In genomic region chr7:112123612-112124011, GRCm38 (mm10) we compare ENCODE assay signal across 30 mouse cellular contexts. TPM values are rescaled to one million over a fixed set of nuclear protein-coding genes. Genes with fewer than 3 reads are reported as not detected.
DNase-seq lines count a peak whose midpoint lies in the region; TF ChIP-seq lines count a peak whose summit lies in the region.
"Had no signal": no experiment of that assay in that cellular context is flagged by ENCODE, and none has a peak within 500 bp of the region (broad histone marks: within the 10 kb centered on the region; RNA-seq: fewer than 3 reads in every experiment).

No protein-coding gene starts in this region.

- no peak overlapping the region for H3K27ac ChIP-seq in CH12.LX (ENCODE audit: insufficient read depth, low read depth)
- H3K27ac ChIP-seq: embryonic facial prominence, embryonic 13.5 days; forebrain, embryonic 12.5 days; hindbrain, embryonic 10.5 days; hindbrain, postnatal 0 days; limb, embryonic 15.5 days; liver, embryonic 15.5 days; lung, embryonic 15.5 days; midbrain, embryonic 15.5 days; neural tube, embryonic 12.5 days had no signal

- no peak for TF ChIP-seq CTCF in CH12.LX (conservative IDR thresholded peaks at IDR 0.05 in 1 of 2, IDR thresholded peaks at IDR 0.05 in 1 of 2; ENCODE audit: low read depth in 2 of 2, low read length in 2 of 2)

- TF ChIP-seq POLR2A in CH12.LX (IDR thresholded peaks at IDR 0.05; ENCODE audit: low read depth, low read length), result no peak

- intact Hi-C loops in left cerebral cortex, postnatal 36 days (cut with DNase I), result loop anchor here (2.0 to 5.0 kb wide), 2 partner anchors 41 to 54 kb away; no protein-coding TSS in a partner anchor

- no peak for TF ChIP-seq RAD21 in CH12.LX (IDR thresholded peaks at IDR 0.05; ENCODE audit: low read depth, low read length)

- no peak overlapping the region for H3K4me3 ChIP-seq in CH12.LX (replicated peaks in 1 of 3; ENCODE audit: low read depth in 2 of 3, low read length in 2 of 3, poor library complexity in 1 of 3)
- H3K4me3 ChIP-seq: embryonic facial prominence, embryonic 13.5 days; erythroblast, embryonic 14.5 days; forebrain, embryonic 12.5 days; heart, embryonic 12.5 days; hindbrain, embryonic 10.5 days; limb, embryonic 15.5 days; liver, embryonic 15.5 days; lung, embryonic 15.5 days; midbrain, embryonic 15.5 days; neural tube, embryonic 12.5 days had no signal

- no peaks in the 10 kb centered on the region for H3K9me3 ChIP-seq in CH12.LX (replicated peaks; ENCODE audit: low read length)
- H3K9me3 ChIP-seq: embryonic facial prominence, embryonic 13.5 days; forebrain, embryonic 12.5 days; heart, embryonic 12.5 days; hindbrain, embryonic 10.5 days; limb, embryonic 15.5 days; liver, embryonic 15.5 days; lung, embryonic 15.5 days; midbrain, embryonic 15.5 days; neural tube, embryonic 12.5 days had no signal

- in situ Hi-C loops in CH12.LX (cut with MboI; ENCODE audit: low pct_ligation_motif_present, low pct_unique_long_range_greater_than_20kb, low sequenced_read_pairs), result no loop called here

- no peak overlapping the region for H3K9ac ChIP-seq in CH12.LX (ENCODE audit: insufficient read depth, low read depth)
- H3K9ac ChIP-seq: embryonic facial prominence, embryonic 13.5 days; forebrain, embryonic 12.5 days; heart, embryonic 12.5 days; limb, embryonic 15.5 days; liver, embryonic 15.5 days; lung, embryonic 15.5 days; midbrain, embryonic 15.5 days; neural tube, embryonic 12.5 days had no signal

- H3K4me2 ChIP-seq in CH12.LX (ENCODE audit: insufficient read depth, low read depth, poor library complexity, severe bottlenecking), result no peak overlapping the region
- H3K4me2 ChIP-seq: embryonic facial prominence, embryonic 13.5 days; forebrain, embryonic 12.5 days; heart, embryonic 12.5 days; limb, embryonic 15.5 days; liver, embryonic 15.5 days; lung, embryonic 15.5 days; midbrain, embryonic 15.5 days; neural tube, embryonic 12.5 days had no signal

- H3K36me3 ChIP-seq in CH12.LX (replicated peaks in 1 of 2; ENCODE audit: control insufficient read depth in 1 of 2, insufficient read depth in 1 of 2, low read length in 1 of 2), result no peaks in the 10 kb centered on the region
- H3K36me3 ChIP-seq: forebrain, embryonic 12.5 days; hindbrain, embryonic 10.5 days; liver, embryonic 15.5 days; lung, embryonic 15.5 days; midbrain, embryonic 15.5 days; neural tube, embryonic 12.5 days had no signal

- DNase-seq in layer of hippocampus, adult 9-11 months, result peak; percentile 59
- no peak for DNase-seq in layer of hippocampus, postnatal 10 days (ENCODE audit: low spot score in 2 of 2)
- no peak for DNase-seq in CH12.LX (ENCODE audit: extremely low read depth)
- DNase-seq in frontal cortex, postnatal 36 days (ENCODE audit: low spot score in 2 of 2), result peak; percentile 66 to 76
- peak; percentile 69 to 80 for DNase-seq in left cerebral cortex, postnatal 36 days (ENCODE audit: low spot score in 2 of 2)
- no peak for DNase-seq in thymus, postnatal 4 days
- DNase-seq in heart, adult 18-20 months, result no peak
- DNase-seq: adrenal gland, postnatal 10 days; B cell, adult 2 months; cerebellum, adult 8-10 months; cerebellum, postnatal 36 days; embryo, embryonic 11 days; gastrocnemius, postnatal 14 days; heart, adult 11 months; heart, postnatal 10 days; lung, postnatal 4 days; thymus, postnatal 14 days had no signal

- TF ChIP-seq EP300 in CH12.LX (IDR thresholded peaks at IDR 0.05; ENCODE audit: low read length), result no peak

- H3K4me1 ChIP-seq in CH12.LX (ENCODE audit: control insufficient read depth in 1 of 2, insufficient read depth in 2 of 2), result peaks cover 0 to 36% of the 10 kb centered on the region in 2 experiments; a peak in 2 of 4 replicates
- H3K4me1 ChIP-seq: liver, embryonic 15.5 days; lung, embryonic 15.5 days had no signal

- dilution Hi-C loops in CH12.LX (cut with MboI; ENCODE audit: extremely low pct_ligation_motif_present, extremely low pct_unique_long_range_greater_than_20kb, low sequenced_read_pairs), result no loop called here

- no peaks in the 10 kb centered on the region for H3K79me2 ChIP-seq in CH12.LX (replicated peaks; ENCODE audit: control insufficient read depth, extremely low read depth, insufficient read depth, poor library complexity, severe bottlenecking)

- no peaks in the 10 kb centered on the region for H3K27me3 ChIP-seq in CH12.LX (replicated peaks)
- H3K27me3 ChIP-seq: embryonic facial prominence, embryonic 13.5 days; forebrain, embryonic 12.5 days; heart, embryonic 12.5 days; limb, embryonic 15.5 days; liver, embryonic 15.5 days; lung, embryonic 15.5 days; midbrain, embryonic 15.5 days; neural tube, embryonic 12.5 days had no signal

TF ChIP-seq in CH12.LX, 34 proteins besides CTCF, POLR2A, EP300 and RAD21:
- TF ChIP-seq IRF4 (IDR thresholded peaks at IDR 0.05; ENCODE audit: low read depth, low read length), result 0 out of 2 replicates have a peak, but pooled peaks have one; percentile 7
- no peak for TF ChIP-seq E2F4 (IDR thresholded peaks at IDR 0.05; ENCODE audit: insufficient replicate concordance, low read depth, low read length)

RNA-seq across cellular contexts. Expression of gene Dkk3, which starts 35.2 kb away (rescaled TPM):
- total RNA-seq in layer of hippocampus, postnatal 10 days (2021), result 100 to 1,000 TPM; 137 to 138 TPM
- total RNA-seq in CH12.LX (2012; rRNA removed), result 0.38 and 0.59 TPM in 2 replicates
- 0.55 and 0.62 TPM in 2 replicates for total RNA-seq in CH12.LX (2014; rRNA removed)
- 0.48 and 0.54 TPM in 2 replicates for polyA plus RNA-seq in CH12.LX (2012; ENCODE audit: insufficient read length, low read depth)
- total RNA-seq in left cerebral cortex, postnatal 36 days (2021), result 100 to 1,000 TPM; 136 to 236 TPM
- 10 to 100 TPM; 45.6 to 47.9 TPM for total RNA-seq in heart, adult 18-20 months (2021)
- total RNA-seq: megakaryocyte-erythroid progenitor cell, adult 5-6 weeks; MEL had no signal
- polyA plus RNA-seq: erythroblast, embryonic 14.5 days had no signal

Comparison
In these comparisons a context has a peak if more than half of its experiments do, and no peak if none do; other contexts are left out.
1. DNase-seq: peak in layer of hippocampus, adult 9-11 months (single experiment), frontal cortex, postnatal 36 days (2 of 2) and left cerebral cortex, postnatal 36 days (2 of 2); none in layer of hippocampus, postnatal 10 days (0 of 2), CH12.LX (single experiment), thymus, postnatal 4 days (single experiment) and heart, adult 18-20 months (0 of 2).
2. RNA of gene Dkk3, which starts 35.2 kb away (total RNA-seq): 136 to 236 TPM in left cerebral cortex, postnatal 36 days, 137 to 138 TPM in layer of hippocampus, postnatal 10 days and 45.6 to 47.9 TPM in heart, adult 18-20 months; 0.38 to 0.62 TPM in CH12.LX; every median in the first group is over 10 times any median in the second.